Mouse (Mus musculus) lung, postnatal 36 days (tissue): ENCODE measurements at regions not wholly inside any gene's neighbourhood (a gene's known extent, or its start where the extent isn't known, plus 50 kb on each side); places are given as distances from the start of the nearest gene placed in this dataset.
A peak's percentile ranks its signal among the peaks of the same experiment; 100 is the strongest.

ENCODE experiments used
- DNase-seq: peaks from one replicate; pipeline ENCODE4 v3.0.0; 2022; ENCODE audit warnings: mixed read lengths

DNA sequence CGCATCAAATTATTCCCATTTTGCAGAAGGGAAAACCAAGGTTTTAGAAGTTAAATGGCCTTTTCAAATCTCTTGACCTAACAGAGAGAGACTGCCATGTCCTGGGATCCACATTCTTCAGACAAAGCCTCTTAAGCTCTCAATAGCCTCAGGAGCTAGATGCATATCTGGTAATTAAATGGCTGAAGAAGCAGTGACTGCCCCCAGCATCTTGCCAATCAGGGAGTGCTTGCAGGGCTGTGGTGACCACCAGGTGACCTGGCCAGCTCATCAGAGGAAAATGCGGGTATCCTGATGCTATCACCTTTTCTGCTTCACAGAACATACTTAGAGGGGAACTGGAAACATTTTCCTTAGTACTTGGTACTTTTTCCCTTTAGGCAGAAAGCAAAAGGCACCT lies 227.2 kb downstream of the Wdr11 start:
- no peak for DNase-seq

DNA sequence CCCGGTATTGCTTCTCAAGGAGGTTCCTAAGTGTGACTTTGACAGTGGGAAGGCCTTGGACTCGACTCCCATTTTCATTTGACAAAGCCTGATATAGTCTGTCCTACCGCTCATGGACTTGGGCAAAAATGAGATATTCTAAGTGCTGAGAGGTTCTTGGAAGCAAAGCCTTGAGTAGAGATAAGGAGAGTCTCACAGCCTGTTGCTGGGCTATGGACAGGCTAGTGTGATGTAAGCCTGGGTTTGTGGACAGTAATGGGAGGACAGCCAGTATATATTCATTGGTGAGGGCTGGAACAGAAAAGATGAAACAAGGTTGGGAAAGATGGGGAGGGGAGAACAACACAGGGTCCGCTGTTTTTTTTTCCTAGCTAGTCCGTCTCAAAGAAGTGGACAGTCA lies 228.0 kb downstream of the Wdr11 start:
- no peak for DNase-seq

DNA sequence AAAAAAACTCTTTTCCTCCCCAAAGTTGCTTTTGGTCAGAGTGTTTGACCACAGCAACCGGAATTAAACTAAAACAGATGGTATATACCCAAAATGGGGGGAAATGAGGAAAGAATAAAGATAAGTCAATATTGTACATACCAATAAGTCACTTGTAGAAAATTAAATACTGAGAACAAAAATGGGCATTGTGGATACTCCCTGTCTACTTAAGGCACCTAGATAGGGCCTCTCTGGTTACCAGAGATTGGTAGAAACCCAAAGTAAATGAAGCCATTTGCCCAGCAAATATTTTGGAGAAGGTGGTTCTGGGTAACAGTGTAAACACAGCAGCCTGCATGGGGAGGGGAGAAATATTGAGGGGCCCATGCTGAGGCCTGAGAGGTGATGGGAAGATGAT lies 237.3 kb downstream of the Wdr11 start:
- no peak for DNase-seq

DNA sequence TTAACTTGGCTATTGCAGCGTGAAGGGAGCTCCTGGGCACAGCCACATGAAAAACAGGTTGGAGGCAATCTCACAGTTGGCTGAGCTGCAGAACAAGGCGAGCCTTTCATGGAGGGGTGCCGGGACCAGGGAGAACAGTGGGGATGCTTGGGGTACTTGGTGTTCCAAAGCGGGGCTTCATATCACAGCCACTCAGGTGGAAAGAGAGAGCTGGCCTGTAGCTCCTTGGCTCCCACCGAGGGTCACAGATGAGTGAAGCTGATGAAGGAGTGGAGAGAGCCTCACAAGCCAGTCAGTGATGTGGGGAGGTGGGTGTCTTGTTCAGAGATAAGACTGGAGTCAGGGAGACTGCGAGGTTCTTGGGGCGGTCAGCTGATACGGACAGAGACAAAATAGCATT lies 241.2 kb downstream of the Wdr11 start:
- DNase-seq, result no peak

DNA sequence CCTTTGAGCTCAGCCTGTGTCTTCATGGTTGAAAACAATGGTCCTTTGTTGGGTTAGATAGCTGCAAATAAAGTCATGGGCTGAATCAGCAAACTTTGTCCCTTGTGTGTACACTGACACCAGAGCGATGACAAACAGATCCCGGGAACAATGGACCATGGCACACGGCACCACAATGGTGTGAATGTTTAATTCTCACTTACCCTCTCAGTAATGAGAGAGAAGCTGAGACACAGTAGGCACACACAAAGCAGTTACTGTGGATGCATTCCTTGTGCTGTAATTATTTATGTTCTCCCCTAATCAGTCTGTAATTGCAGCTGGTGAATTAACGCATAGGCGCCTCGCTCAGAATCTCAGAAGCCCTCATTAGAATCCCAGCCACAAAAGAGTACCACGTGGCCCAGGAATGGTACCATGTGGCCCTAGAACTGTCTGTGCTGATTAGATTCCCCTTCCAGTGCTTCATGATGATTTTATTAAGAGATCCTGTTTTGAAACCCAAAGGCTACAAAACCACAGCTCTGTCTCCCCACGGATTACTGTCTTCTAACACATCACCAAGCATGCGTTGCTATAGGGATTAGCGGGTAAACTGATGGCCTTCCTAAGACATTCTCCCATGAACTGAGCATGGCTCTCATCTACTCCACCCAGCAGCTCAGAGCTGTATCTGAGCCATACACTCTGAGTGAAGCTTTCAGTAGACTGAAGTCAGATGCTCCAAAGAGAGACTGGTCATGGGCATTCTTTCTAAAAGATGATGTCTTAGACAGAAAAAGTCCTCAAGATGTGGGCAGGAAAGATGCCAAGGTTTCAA lies 250.8 kb downstream of the Wdr11 start:
- no peak for DNase-seq

DNA sequence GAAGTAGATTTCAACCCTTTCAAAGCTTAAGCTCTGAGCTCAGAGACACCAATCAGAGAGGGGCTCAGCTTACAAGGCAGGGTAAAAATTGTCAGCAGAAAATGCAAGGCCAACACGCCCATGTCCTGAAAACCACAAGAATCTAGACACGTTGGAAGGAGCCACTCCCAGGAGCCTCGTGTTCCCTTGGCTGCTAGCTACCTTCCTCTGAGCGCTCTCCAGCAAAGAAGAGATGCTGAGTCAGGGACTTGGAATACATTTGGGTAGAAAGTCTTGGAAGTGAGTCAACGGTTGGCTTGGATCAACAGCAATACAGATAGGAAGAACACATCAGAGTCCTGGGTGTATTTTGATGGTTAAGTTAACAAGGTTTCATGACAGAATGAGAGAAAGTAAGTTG lies 255.5 kb downstream of the Wdr11 start:
- DNase-seq, result peak; percentile 79

DNA sequence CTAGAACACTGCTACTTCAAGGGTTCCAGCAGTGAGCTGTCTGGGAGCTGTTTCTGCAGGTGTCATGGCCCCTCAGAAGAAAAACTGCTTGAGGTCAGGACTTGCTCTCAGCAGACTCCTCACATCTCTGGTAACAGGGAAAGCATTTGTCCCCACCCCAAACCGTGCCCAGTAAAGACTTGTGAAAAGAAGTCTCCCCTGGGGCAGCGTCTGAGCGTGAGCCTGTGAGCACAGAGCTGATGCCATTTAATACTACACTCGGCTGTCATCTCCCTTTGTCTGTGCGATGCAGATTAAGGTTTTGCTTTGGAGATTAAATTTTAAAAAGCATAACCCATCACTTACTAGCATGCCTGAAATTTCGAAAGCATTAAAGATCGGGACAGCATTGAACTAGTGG lies 261.9 kb downstream of the Wdr11 start:
- DNase-seq, result no peak

DNA sequence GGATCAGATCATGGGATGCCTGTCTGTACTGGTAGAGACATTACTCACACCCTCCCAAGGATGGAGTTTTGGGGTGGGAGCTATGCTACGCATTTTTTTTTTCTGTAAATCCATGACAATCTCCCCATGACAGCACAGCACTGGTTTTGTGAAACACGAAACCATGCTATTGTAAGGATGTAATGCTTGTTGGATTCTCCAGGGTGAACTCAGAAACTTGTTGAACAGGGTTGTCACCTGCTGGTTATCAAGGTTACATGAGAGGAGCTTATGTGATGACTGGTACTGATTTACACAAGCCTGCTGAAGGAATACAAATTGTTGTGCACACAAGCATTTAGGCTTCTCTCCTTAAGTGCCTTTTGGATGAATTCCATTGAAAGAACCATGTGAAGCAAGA lies 263.3 kb downstream of the Wdr11 start:
- no peak for DNase-seq

DNA sequence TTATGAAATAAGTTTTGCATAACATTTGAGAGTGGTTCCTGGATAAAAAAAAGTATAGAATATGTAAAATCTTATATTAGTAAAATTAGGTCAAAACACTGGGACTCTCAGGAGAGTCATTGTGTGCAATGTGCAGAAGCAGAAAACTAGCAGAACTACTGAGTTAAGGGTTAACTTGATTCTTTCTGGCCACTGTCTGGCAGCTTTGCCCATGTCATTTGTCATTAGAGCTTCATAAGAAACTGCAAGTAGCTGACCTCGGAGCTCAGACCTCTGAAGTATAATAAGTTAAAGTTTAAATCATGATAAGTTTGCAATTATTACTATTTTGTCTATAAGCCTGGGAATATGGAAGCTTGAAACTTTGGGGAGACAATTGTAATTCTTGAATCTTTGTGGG lies 271.3 kb downstream of the Wdr11 start:
- no peak for DNase-seq

DNA sequence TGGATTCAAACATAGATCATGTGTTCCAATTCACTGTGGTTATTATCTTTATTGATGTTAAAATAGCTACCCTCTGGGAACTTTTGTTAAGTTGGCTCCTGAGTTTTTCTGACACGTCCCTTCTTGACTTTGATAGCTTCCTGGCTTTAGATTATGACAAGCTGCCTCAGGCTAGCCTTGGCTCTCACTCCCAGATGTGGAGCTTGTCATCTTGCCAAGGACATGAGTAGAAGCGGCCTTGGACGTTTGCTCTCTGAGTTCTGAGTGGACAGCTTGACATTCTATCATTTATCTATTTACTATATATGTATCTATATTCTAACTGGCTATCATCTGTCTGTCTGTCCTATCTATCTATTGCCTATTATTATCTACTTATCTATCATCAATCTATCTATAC lies 273.9 kb downstream of the Wdr11 start:
- no peak for DNase-seq

DNA sequence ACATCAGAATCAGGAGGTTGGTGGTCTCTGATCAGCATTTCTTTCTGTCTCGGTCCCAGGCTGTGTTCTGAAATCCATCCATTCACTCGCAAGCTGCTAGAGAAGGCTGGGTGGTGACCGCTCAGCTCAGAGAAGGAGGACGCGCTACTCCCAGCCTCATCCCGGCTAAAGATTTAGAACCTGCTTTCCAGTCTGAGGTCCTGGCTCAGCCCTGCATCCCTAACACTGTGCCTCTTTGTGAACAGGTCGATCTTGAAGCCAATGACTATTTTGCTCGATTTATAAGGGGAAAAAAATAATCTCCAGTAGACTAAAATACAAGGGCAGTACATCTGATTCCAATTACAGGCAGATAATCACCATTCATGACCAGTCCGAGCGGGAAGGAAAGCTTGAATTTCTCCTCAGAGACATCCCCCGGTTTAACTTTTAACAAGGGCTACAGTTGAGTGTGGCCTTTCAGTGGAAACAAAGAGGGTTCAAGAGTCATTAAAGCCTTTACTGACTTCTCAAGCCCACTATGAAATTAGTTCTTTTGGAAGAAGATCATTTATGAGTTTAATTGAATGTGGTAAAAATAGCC lies 280.6 kb downstream of the Wdr11 start:
- no peak for DNase-seq

DNA sequence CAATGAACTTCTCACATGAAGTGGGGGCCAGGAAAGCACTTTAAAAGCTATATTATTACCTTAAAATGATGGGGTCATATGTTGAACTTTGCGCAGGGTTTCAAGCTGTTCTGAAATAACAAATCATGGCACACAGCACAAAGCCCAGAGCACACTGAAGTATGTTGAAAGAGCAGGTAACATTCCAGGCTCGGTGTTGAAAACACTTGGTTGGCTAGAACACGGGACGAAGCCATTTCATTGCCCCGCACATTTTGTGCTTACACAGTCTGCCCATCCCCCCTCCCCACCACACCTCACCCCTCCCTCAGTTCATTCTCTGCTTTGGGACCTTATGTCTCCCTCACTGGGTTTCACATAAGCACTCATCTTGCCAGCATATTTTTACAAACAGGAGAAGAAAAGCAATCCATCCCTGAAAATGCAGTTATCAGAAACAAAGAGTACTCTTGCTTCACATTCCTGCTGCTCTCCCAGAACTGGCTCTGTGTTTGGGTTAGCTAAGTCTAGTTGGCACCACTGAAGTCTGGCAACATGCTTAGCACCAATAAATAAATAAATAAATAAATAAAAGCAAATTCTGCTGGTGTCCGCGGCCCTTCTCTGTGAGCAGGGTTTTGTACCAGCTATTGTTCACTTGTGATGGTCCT lies 284.7 kb downstream of the Wdr11 start:
- DNase-seq, result peak; percentile 60

DNA sequence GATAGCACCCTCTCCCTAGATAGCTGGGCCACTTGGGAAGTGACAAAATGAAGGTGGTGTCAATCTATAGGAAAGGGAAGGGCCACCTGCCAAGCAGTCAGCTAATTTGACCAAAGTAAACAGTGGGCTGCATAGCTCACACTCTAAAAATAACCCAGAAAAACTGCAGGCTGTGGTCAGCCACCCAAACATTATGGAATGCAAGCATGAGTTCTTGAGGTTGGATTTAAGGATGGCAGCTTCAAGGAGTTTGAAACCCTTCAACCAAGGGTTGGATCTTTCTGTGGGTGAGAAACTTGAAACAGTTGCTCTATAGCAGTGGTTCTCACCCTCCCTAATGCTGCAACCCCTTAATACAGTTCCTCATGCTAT lies 285.2 kb downstream of the Wdr11 start:
- DNase-seq, result no peak

DNA sequence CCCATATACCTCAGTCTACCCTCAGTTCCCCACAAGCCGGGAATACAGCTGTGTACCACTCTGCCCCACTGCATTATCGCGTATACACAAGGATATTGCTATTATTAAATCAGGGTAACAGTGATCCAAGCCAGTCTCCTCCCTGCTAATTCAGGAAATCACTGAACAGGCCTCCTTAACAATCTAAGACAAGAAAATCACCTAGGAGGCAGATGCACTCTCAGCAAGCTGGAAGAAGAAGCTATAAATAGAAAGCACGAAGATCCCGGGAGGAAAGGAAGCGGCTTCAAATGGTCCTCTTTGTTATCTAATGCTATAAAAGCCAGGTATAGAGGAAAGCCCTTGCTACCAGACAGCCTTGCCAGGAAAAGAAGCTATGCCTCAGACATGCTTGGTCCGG lies 304.6 kb downstream of the Wdr11 start:
- no peak for DNase-seq

DNA sequence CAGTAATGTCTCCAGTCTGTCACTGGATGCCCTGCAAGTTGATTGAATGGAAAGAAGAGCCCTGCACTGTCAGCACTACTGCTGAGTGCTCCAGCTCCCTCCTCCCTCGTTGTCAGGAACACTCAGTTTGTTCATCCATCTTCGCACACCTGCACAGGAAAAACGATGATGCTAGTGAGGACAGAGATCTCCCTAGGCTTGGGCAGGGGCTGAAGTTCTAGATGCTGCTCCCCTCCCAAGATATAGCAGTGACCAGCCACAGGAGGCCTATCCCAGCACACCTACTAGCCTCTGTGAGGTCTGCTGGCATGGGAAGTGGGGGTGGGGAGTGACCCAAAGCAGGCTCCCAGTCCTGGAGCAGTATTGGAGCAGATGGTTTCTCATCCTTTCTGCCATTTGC lies 305.8 kb downstream of the Wdr11 start:
- no peak for DNase-seq

DNA sequence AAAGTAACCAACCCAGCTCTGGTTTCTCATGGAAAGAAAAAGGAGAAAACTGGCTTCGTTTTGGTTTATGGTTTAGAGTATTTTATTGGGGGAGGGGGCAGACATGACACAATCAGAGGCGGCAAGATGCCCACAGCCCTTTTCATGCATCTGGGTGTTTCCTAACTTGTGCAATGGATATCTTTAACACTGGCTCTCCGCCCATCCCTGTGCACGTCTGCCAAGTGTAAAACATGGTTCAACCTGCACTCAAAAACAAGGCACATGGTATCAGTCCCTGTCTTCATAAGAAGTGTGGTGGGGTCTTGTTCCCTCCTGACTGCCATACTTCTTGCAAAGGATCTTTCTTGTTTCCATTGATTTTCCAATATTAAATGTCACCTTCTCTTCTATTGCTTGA lies 310.6 kb downstream of the Wdr11 start:
- DNase-seq, result no peak

DNA sequence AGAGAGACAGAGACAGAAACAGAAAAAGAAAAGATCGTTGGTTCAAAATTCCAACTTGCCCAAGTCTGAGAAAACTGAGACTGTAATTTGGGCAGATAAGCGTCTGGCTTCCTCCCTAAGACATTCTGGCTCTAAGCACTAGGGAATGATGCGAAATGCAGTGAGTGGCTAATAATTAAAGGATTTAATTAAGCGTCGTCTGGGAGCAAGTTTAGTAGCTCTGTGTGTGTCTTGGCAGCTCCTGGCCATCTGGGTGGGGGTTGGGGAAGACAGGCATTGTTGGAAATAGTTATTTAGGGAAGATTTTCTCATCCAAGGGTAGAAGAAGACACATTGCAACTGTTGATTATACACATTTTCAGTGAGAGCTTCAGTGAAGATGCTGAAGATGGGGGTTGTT lies 311.5 kb downstream of the Wdr11 start:
- DNase-seq, result no peak

DNA sequence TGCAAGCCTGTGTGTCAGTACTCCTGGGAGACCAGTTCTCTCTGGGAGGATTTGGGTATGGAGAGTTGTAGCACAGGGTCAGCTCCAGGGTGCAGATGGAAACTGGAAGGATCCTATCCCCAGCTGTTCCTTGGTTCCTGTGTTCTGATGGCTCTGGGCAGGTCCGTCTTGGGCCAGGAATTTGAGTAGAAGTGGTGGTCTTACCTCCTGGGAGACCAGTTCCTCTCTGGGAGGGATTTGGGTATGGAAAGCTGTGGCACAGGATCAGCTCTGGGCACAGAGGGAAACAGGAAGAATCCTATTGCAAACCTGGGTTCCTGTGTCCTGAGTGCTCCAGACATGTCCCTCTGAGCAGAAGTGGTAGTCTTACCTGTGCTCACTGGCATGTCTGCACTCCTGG lies 314.5 kb downstream of the Wdr11 start:
- DNase-seq, result no peak

DNA sequence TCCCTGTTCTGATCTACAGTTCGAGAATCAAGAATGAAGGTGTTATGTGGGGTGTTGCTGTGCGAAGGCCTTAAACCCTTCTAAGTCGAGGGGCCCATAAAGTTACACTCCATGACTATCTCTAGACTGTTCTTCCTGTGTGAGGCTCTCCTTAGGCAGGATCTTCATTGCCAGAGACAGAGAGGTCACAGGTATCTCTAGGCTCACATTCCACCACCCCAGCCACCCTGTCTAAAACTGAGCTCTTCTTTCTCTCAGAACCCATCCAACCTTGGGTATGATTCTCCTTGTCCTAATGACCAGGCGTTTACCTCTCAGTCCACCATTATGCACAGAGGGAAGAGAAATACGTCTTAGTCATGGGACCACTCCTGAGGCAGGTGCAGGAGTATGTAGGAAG lies 317.2 kb downstream of the Wdr11 start:
- no peak for DNase-seq

DNA sequence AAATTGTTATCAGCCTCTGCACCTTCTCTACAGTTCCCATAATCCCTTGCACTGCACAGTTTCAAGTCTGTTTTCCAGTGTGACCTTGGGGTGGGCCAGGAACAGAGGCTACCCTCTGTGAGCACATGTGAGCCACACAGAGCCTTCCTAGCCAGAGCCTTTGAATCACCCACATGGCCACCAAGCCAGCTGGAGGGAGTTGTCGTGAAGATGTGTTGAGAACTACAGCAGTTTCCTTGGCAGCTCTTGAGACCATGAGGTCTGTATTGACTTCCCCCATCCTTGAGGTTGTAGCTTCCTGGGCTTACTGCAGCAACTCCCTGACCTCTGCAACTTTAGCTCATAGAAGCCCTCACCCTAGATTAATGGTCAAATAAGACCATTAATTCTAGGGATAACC lies 318.1 kb downstream of the Wdr11 start:
- no peak for DNase-seq

DNA sequence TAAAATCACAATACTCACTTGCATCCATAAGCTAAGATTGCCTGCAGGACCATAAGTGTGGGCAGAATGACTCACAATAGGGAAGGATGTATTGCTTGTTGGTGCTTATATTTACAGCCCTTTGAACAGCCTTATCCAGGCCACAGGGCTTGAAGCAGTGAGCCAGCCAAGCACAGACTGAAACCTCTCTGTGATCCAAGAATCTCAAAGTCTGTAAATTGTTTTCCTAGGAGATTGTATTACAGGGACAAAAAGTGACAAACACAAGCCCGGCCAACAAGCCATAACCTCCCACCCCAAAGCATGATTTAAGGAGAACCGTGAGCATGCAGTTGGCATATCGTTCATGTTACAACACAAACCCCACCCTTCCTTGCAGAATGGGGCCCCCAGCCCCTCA lies 319.2 kb downstream of the Wdr11 start:
- no peak for DNase-seq

DNA sequence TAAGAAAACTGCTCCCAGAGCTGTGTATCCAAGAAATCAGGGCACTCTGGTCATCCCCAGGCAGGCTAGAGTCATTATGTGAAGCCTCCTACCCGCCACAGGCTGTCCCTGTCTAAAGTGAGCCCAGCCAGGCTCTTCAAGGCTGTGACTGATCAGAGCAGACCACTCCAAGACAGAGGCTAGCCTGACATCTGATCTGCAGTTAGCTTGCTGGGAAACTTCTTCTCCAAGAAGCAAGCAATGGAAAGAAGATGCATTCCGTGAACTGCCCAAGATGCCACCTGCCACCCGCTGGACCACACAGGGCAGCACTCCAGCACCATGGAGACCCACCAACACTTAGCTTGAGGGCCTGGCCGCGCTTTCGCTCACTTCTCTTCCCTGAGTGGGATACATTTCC lies 323.2 kb downstream of the Wdr11 start:
- DNase-seq, result no peak

DNA sequence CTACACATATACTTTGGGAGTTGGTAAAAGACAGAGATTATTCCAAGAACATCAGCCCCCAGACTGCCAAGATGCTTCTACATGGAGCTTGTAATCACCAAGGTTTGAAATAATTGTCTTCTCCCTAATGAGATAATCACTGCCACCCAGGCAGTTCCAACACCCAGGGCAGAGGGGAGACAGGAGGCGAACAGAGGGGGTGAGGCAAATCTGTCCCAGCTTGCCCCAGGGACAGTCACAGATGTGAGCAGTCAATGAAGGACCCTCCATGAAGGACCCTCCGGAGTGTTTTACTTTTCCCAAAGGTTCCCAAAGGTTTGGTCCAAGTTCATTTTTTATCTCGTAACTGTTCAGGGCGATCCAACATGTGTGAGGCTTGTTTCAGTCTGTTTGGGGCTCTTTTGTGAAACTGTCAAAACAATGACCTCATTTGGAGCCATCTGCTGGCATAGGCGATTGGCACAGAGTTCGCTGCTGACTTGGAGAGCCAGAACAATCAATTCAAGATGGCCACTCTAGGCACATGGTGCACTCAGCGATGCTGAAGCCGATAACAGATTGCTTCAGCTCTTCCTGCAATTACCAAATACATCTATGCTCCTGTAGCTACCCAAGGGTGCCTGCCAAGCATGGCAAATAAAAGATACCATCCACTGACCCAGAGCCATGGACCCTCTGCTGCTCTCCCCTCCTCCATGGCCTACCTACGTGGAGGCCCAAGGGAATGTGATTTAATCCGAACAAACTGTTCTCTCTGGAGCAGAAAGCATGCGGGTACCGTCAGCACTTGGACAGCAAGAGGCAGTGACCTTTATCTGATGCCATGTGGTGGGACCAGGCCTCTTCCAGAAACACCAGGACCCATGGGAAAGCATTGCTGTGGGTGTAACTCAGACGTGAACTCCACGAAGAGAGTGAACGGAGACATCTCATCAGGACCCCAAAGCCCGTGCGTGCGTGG lies 326.9 kb downstream of the Wdr11 start:
- peak; percentile 11 for DNase-seq
